Mouse (Mus musculus) midbrain, postnatal 0 days (tissue): ENCODE data around the gene BC028528. TPM values are rescaled to one million over a fixed set of nuclear protein-coding genes. Genes with fewer than 3 reads are reported as not detected.

Experiments
- ATAC-seq: fragments of 200-750 bp; cut with Nextera tagmentation; 2 replicates; pipeline ENCODE4 v1.8.0; 2017; ENCODE audit warnings: moderate number of reproducible peaks, mild to moderate bottlenecking, moderate TSS enrichment, moderate library complexity; ENCODE audit not compliant: low FRiP score
- DNase-seq: peaks from one replicate; pipeline ENCODE4 v3.0.0-alpha.2; 2015; ENCODE audit warnings: low spot score
- H3K27ac ChIP-seq: fragments of 300-500 bp; sonication (generic); 2 replicates; pipeline ENCODE4 v1.5.1; 2014; ENCODE audit warnings: low read depth, mild to moderate bottlenecking, low read length, mixed read lengths
- H3K27me3 ChIP-seq: fragments of 300-500 bp; sonication (generic); 2 replicates; pipeline ENCODE4 v1.6.1; 2014; ENCODE audit warnings: low read length, control low read depth, mixed read lengths; ENCODE audit not compliant: insufficient read depth
- H3K36me3 ChIP-seq: fragments of 300-500 bp; sonication (generic); 2 replicates; pipeline ENCODE4 v1.6.1; 2014; ENCODE audit warnings: low read length, control low read depth, mixed read lengths; ENCODE audit not compliant: insufficient read depth
- H3K4me1 ChIP-seq: fragments of 300-500 bp; sonication (generic); 2 replicates; pipeline ENCODE4 v1.6.1; 2014; ENCODE audit warnings: mild to moderate bottlenecking, control low read depth, antibody characterized with exemption, low read length, mixed read lengths; ENCODE audit not compliant: insufficient read depth
- H3K4me2 ChIP-seq: fragments of 300-500 bp; sonication (generic); 2 replicates; pipeline ENCODE4 v1.6.1; 2014; ENCODE audit warnings: low read depth, mild to moderate bottlenecking, low read length, mixed read lengths; ENCODE audit not compliant: poor library complexity, severe bottlenecking
- H3K4me3 ChIP-seq: fragments of 300-500 bp; sonication (generic); 2 replicates; pipeline ENCODE4 v1.5.1; 2014; ENCODE audit warnings: low read depth, mild to moderate bottlenecking, low read length, moderate library complexity
- H3K9ac ChIP-seq: fragments of 300-500 bp; sonication (generic); replicated peaks from 2 replicates; pipeline ENCODE4 v1.6.1; 2014; ENCODE audit warnings: mild to moderate bottlenecking, low read length, moderate library complexity, mixed read lengths; ENCODE audit not compliant: poor library complexity, severe bottlenecking
- H3K9me3 ChIP-seq: fragments of 300-500 bp; sonication (generic); 2 replicates; pipeline ENCODE4 v1.6.1; 2016; ENCODE audit warnings: low read length, control low read depth
- CTCF ChIP-seq: IDR thresholded peaks from 2 replicates; pipeline ENCODE4 v1.5.1; 2016; ENCODE audit warnings: antibody characterized with exemption, mild to moderate bottlenecking
- WGBS: fragments of 180-500 bp; shearing (Covaris S2); extraction: QIAGEN DNeasy Blood & Tissue Kit; methylation state at CpG from one replicate; pipeline ENCODE4 v1.1.7; 2014; 5-methylcytosine and 5-hydroxymethylcytosine counted together
- polyA plus RNA-seq: library from polyadenylated mRNA; unstranded; fragments of >200 nt; fragmentation: Nextera tagmentation; extraction: Ambion mirVana; gene quantifications from 2 replicates; pipeline ENCODE4 v1.2.1, GENCODE M21; 2015
- total RNA-seq: library from RNA; depleted of rRNA; stranded (reverse); fragments of >200 nt; gene quantifications from 2 replicates; pipeline ENCODE4 v1.2.3, GENCODE M21; 2014

Gene BC028528
- total and polyA plus RNA-seq, 2 experiments from 2014 or later: 14.6 to 27.7 TPM

DNA sequence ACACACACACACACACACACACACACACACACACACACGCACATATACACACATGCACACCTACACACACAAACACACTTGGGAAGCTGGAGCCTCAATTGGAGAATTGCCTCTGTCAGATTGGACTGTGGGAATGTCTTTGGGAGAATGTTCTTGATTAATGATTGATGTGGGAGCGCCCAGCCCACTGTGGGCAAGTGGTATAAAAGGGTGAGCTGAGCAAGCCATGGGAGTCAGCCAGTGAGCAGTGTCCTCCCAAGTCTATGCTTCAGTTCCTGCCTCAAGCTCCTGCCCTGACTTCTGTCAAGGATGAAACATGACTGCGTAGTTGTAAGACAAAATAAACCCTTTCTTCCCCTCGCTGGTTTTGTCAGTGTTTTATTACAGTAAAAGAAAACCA lies 4.2 kb downstream of the BC028528 start:
- no peak overlapping the region for H3K27ac ChIP-seq
- H3K9me3 ChIP-seq: no peaks in the 10 kb centered on the region
- H3K4me2 ChIP-seq: no peak overlapping the region
- 0 out of 2 replicates have a peak, but pooled peaks cover 4% of the 10 kb centered on the region for H3K4me1 ChIP-seq
- H3K36me3 ChIP-seq: no peaks in the 10 kb centered on the region
- H3K4me3 ChIP-seq: no peak overlapping the region
- no peak for DNase-seq
- TF ChIP-seq CTCF: no peak
- WGBS: 82% methylated on average over 4 of the region's 4 CpGs
- no peak overlapping the region for H3K9ac ChIP-seq
- H3K27me3 ChIP-seq: no peaks in the 10 kb centered on the region
- no peak for ATAC-seq

GRCm38 (mm10) chr3:95884400-95884799 lies 7.4 kb downstream of the BC028528 start:
- Histone ChIP-seq H3K9me3 (no peaks in the 10 kb centered on the region), H3K36me3 (no peaks in the 10 kb centered on the region), H3K4me3 (no peak overlapping the region), H3K27ac (no peak overlapping the region), H3K9ac (no peak overlapping the region), H3K4me2 (no peak overlapping the region), H3K4me1 (0 out of 2 replicates have a peak, but pooled peaks cover 4% of the 10 kb centered on the region), H3K27me3 (no peaks in the 10 kb centered on the region; the same call in 1 of the 2 replicates)
- WGBS: 85% methylated on average over 5 of the region's 5 CpGs
- DNase-seq: no peak
- TF ChIP-seq CTCF: no peak
- no peak for ATAC-seq

DNA sequence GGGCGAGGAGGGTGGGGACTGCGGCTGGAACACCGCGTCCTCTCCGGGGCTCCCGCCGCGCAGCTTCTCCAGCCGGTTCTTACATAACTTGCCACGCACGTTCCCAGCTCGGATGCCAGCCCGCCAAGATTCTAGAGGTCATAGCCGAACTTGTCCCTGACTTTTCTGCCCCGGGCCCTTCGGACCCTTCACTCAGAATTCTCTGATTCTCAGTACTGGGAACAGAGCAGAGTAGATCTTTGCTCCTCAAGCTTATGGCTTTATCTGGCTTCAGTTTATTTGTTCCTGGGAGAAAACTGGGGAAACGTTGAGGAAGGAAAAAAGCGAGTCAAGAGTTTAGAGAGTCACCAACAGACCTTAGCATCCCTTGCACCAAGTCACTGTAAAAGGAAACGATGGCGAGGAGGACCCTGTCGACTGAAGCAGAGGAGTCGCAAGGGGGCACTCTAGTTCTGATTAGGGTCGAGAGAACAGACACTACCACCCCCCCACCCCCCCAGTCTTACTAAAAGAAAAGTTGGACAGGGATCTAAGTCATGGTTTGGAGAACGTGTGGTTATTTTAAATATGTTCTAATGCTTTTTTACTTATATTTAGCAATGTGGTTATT lies 8.9 kb downstream of the BC028528 start:
- ATAC-seq (no peak), DNase-seq (peak; percentile 76)
- peak overlapping the region; percentile 44; the same call in 1 of the 2 replicates for H3K9ac ChIP-seq
- peak overlapping the region; percentile 47 for H3K4me3 ChIP-seq
- peak overlapping the region; percentile 39; the same call in 1 of the 2 replicates for H3K27ac ChIP-seq
- H3K36me3 ChIP-seq: no peaks in the 10 kb centered on the region
- no peaks in the 10 kb centered on the region for H3K9me3 ChIP-seq
- peak; percentile 64 for TF ChIP-seq CTCF
- 3% methylated on average over 24 of the region's 24 CpGs for WGBS
- H3K4me1 ChIP-seq: 0 out of 2 replicates have a peak, but pooled peaks cover 4% of the 10 kb centered on the region
- peak overlapping the region; percentile 96 for H3K4me2 ChIP-seq
- no peaks in the 10 kb centered on the region; the same call in 1 of the 2 replicates for H3K27me3 ChIP-seq

- peak within 1 kb of the TSS; percentile 47 for H3K4me3 ChIP-seq
- TF ChIP-seq CTCF: no peak
- no peaks in the 10 kb centered on the region; the same call in 1 of the 2 replicates for H3K27me3 ChIP-seq
- H3K27ac ChIP-seq: peak within 1 kb of the TSS; percentile 39; the same call in 1 of the 2 replicates
- ATAC-seq (peak; percentile 99), DNase-seq (peak; percentile 98)
- H3K36me3 ChIP-seq: no peaks in the 10 kb centered on the region
- peak within 1 kb of the TSS; percentile 67 for H3K9ac ChIP-seq
- 0% methylated on average over 65 of the region's 66 CpGs for WGBS
- 0 out of 2 replicates have a peak, but pooled peaks cover 4% of the 10 kb centered on the region for H3K4me1 ChIP-seq
- H3K9me3 ChIP-seq: no peaks in the 10 kb centered on the region
- H3K4me2 ChIP-seq: peak within 1 kb of the TSS; percentile 96
Measured at GRCm38 (mm10) chr3:95881979-95882815, 9.6 kb downstream of the BC028528 start, which contains the start of gene Ciart. TSS of gene Ciart (minus strand) at chr3:95882251.

DNA sequence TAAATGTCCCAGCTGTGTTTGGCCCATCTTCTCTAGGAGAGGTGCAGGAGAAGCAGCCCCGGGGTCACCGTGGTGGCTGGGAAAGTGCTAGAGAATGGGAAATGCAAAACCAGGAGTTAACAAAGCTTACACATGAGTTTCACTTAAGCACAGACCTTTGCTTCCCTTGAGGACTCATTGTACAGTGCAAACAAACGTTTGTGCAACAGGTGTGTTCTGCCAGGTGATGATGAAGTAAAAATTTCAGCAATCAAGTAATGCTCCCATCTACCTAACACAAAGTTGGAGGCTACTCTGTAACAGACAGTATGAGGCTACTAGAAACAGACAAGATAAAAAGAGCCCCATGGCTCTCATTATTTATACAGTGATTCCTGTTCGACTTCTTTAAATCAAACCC lies 12.7 kb downstream of the BC028528 start:
- 92% methylated on average over 4 of the region's 4 CpGs for WGBS
- no peaks in the 10 kb centered on the region; the same call in 1 of the 2 replicates for H3K27me3 ChIP-seq
- DNase-seq: no peak
- H3K4me3 ChIP-seq: no peak overlapping the region
- no peaks in the 10 kb centered on the region for H3K9me3 ChIP-seq
- no peak for TF ChIP-seq CTCF
- ATAC-seq: no peak
- H3K4me2 ChIP-seq: no peak overlapping the region
- no peaks in the 10 kb centered on the region for H3K36me3 ChIP-seq
- H3K9ac ChIP-seq: no peak overlapping the region
- 0 out of 2 replicates have a peak, but pooled peaks cover 4% of the 10 kb centered on the region for H3K4me1 ChIP-seq
- no peak overlapping the region for H3K27ac ChIP-seq
